Mouse (Mus musculus) urinary bladder, postnatal 0 days (tissue): ENCODE measurements around the gene Tex48. TPM values are rescaled to one million over a fixed set of nuclear protein-coding genes. Genes with fewer than 3 reads are reported as not detected.

ENCODE experiments used
- polyA plus RNA-seq: library from polyadenylated mRNA; unstranded; fragments of >200 nt; fragmentation: Nextera tagmentation; extraction: Ambion mirVana; gene quantifications from 2 replicates; pipeline ENCODE4 v1.2.1, GENCODE M21; 2015

Tex48 gene
- polyA plus RNA-seq, result not detected in 2 replicates

DNA sequence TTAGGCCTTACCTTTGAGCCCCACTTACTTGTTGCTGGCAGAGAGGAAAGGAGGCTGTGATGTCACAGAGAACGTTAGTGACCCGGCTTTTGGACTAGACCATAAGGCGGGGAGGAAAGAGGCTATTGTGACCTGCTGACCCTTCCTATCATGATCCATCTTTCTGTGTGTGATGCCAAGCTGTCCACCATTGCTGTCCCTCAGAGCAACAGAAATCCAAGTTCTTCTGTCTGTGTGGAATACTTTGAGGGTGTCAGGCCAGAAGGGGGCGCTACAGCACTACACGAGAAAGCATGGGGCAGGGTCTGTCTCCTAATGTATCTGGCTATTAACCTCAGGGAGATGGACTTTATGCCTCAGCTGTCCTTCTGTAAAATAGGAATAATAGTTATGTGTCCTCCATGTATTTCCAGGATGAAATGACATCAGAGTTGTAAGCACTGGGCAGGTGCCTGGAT lies at the start of gene Tex48:
TSS of gene Tex48 (minus strand) at position 51 of the 458 bp plus-strand sequence.

DNA sequence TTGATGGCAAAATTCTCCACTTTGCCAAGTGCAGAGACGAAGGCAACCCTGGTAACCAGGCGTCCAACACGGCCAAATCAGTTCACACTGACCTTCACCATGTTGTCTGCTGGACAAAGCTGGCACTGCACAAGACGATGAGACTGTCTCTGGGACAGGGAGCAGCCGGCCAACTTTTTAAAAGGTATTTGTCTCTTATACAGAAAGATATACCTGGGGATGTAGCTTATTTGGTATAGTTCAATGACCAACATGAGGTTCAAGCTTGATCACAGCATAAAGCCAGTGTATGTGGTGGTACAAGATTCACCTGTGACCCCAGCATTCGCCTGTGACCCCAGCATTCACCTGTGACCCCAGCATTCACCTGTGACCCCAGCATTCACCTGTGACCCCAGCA lies 41.1 kb upstream of the Tex48 start, which contains the start of gene Gm11214:
TSS of gene Gm11214 (minus strand) at position 101 of the 400 bp plus-strand sequence.

DNA sequence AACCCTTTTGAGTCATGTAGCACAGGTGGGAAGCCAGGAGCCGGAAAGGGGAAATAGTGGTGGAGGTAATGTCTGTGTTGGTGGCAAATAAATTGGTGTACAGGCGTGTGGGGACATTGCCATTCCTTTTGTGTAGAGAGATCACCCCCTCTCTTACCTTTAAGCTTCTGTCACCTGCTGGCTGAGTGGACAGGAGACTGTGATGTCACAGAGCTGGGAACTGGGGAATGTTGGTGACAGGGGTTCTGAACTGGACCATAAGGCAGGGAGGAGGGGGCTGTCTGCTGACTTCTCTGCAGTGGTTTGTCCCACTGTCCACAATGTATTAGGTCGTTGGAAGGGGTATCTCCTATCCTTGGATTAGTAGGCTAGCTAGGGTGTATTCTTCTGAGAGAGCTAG lies 17.3 kb downstream of the Tex48 start, which contains the start of gene Gm11213:
TSS of gene Gm11213 (minus strand) at position 317 of the 400 bp plus-strand sequence.

DNA sequence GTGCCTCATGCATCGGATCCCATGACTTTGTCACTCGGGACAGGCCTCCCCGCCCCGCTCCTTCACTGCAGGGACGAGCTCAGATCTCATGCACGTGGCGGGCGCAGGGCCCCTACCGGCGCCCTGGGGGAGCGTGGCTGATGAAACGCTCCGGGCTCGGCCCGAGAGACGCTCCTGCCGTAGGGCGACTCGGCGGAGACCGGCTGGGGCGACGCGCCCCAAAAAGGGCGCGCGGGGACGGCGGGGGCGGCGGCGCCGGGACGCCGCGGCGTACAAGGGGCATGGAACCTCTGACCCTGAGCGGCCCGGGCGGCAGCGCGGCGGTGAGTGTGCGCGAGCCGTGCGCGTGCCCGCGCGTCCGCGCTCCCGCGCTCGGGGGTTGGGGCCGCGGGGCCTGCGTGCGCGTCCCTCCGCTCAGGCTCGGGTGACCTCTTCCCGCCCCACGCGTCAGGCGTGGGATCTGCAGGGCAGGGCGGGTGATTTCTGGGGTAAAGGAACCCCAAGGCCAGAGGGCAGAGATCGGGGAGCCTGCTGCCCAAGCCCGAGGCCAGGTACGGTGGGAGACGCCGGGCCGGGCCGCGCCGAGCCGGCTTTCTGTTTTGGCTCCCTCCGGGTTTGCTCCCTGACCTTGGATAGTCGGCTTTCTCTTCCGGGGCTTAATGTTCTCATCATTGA lies 63.7 kb downstream of the Tex48 start, which contains the start of gene Tmem268:
TSS of gene Tmem268 (plus strand) at position 375 of the 675 bp plus-strand sequence.

Other genes starting within 250 kb of the Tex48 start
- gene Akna, start 219.1 kb downstream of the Tex48 start, polyA plus RNA-seq, result 2.3 and 3.2 TPM in 2 replicates
- gene Whrn, start 126.4 kb downstream of the Tex48 start, polyA plus RNA-seq, result 1.4 and 2.4 TPM in 2 replicates
- gene Atp6v1g1, start 77.7 kb downstream of the Tex48 start, polyA plus RNA-seq, result 198 and 218 TPM in 2 replicates
- gene Tmem268, start 63.6 kb downstream of the Tex48 start, polyA plus RNA-seq, result 8.3 and 8.8 TPM in 2 replicates
- not detected in 2 replicates for gene Gm11213, start 17.2 kb downstream of the Tex48 start, polyA plus RNA-seq
- gene Gm11214, start 41.0 kb upstream of the Tex48 start, polyA plus RNA-seq, result not detected in 2 replicates
- gene Tnfsf15, start 122.7 kb upstream of the Tex48 start, polyA plus RNA-seq, result 0.13 TPM in 1 of 2 replicates, not detected in the other
- 0.07 TPM in 1 of 2 replicates, not detected in the other for gene Tnfsf8, start 238.9 kb upstream of the Tex48 start, polyA plus RNA-seq